Mouse (Mus musculus): Measurements from ENCODE around the gene Aif1l.
A peak's percentile ranks its signal among the peaks of the same experiment; 100 is the strongest.
"Not testable (repeated sequence)": the region's sequence is repeated elsewhere in the genome, so short reads cannot be mapped to it uniquely, and the experiment has no call there.

Gene Aif1l

DNA sequence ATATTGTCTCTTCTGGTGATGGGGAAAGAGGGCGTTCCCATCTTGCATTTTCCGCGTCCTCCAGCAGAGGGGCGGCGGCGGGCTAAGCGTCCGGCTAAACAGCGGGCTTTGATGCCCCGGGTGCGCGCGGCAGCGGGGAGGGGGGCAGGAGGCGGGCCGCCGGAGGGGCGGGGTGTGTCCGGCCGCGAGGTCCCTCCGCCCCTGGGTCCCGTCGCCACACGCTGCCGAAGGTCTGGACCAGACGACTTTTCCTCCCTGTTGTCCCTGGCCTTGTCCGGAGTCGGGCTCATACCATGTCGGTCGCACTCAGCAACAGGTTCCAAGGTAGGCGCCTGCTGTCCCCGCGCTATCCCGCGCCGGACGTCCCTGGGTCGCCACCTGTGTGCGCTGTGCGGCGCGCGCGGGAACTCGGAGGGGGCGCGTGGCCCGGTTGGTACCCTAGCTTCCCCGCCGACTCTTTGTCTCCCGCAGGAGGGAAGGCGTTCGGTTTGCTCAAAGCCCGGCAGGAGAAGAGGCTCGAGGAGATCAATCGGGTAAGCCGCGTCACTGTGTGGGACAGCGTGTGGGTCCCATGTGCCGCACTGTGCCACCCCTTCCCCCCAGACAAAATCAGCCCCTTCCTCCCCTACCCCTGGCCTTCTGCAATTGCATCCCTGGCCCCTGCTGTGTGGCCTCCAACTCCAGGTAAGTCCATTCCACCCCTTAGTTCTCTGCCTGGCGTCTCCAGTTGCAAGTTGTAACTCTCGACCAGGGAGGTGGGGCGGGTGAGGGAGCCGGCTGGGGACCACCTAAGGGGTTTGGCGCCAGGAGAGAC is at the start of gene Aif1l:
TSS of gene Aif1l (plus strand) at position 82 of the 814 bp plus-strand sequence.
- DNase-seq (ENCODE audit: low spot score) = peak; percentile 63

- DNase-seq (ENCODE audit: low spot score) = no peak
These were observed 49.0 kb upstream of the Aif1l start for GRCm38 (mm10) chr2:31900932-31901331.

DNA sequence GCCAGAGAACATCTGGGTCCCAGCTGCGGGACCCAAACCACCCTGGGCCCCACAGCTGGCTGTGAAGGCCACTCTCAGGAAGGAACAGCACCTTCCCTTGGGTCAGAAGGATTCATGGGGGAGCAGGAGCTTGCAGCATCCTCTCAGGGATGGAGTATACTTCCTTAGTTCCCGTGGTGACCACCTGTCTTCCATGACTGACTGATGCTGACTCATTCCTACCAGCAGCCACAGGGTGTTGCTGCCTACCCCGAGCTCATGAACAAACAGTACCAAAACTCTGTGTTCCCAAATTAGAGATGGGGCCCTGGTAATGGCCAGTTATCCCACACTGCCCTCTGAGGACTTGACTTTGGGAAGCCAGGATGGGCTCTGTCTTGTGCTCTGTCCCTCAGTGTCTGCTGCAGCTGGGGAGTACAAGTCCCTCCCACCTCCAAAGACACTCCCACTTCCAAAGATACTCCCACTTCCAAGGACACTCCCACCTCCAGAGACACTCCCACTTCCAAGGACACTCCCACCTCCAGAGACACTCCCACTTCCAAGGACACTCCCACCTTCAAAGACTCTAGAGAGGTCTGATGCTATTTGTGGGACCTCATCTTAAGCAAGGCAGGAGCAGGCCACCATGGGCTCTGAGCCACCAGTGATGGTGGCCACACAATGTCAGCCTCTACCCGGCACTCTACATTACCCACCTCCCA is 48.1 kb upstream of the Aif1l start:
- DNase-seq (ENCODE audit: low spot score) = no peak

- no peak for DNase-seq (ENCODE audit: low spot score)
These were observed 45.9 kb upstream of the Aif1l start for GRCm38 (mm10) chr2:31904089-31904488.

DNA sequence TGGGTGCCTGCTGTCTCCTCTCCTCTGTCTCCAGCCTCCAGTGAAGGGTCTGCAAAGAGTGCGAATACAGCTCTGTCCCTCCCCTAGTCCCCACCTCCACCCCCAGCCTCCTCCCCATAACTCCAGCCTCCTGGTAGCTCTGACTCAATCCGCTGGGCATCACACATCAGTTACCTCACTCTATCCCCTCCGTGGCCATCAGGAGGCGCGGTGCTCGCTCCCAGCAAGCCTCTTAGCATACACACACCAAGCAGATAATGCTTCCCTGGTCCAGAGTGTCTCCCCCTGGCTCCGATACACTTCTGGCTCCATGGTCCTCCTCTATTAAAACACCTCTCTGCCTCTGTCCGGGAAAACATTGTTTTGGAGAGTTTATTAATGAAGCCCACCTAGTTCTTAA is 45.3 kb upstream of the Aif1l start:
- no peak for DNase-seq (ENCODE audit: low spot score)

DNA sequence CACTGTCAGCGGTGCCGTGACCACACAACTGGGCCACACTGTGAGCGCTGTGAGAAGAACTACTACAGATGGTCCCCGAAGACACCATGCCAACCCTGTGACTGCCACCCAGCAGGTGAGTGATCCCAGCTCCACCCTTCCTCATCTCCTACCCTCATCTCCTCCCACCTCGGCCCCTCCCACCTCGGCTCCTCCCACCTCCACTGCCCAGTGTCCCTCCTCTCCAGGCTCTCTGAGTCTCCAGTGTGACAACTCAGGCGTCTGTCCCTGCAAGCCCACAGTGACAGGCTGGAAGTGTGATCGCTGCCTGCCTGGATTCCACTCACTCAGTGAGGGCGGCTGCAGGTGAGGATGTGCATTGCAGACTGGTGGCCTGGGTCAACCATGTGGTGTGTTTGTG is 44.3 kb upstream of the Aif1l start:
- DNase-seq (ENCODE audit: low spot score) = no peak

DNA sequence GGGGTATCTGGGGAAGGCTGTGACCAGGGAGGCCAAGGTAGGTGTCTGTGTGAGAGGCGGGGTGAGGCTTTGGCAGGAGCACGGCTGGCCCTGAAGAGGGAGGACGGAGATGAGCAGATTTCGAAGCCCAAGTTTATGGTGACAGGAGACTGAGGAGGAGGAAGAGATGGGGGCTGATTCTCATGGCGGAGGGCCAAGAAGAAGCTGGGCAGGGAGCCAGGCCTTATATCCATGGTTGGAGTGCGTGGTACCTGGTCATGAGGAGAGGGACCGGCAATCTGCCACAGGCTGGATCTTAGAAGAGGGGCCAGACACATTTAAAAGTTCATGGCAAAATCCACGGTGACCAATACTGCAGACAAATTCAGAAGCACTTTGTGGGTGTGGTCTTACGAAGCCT is 43.5 kb upstream of the Aif1l start:
- no peak for DNase-seq (ENCODE audit: low spot score)

DNA sequence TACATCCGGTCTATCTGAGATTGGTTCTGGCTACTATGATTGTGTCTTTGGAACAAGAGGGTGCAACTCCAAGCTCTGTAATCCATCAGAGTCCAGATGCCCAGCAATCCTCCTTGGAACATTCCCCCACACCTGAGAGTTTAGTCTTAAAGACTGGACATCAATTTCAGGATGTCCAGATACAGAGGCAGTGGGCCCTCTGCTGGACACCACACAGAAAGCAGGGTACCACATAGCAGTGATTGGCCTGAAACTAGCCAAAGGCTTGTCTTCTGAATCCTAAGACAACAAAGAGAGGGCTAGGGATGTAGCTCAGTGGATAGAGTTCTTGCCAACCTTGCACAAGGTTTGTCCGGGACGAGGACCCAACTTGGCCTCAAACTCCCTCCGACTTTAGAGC is 37.4 kb upstream of the Aif1l start:
- no peak for DNase-seq (ENCODE audit: low spot score)

DNA sequence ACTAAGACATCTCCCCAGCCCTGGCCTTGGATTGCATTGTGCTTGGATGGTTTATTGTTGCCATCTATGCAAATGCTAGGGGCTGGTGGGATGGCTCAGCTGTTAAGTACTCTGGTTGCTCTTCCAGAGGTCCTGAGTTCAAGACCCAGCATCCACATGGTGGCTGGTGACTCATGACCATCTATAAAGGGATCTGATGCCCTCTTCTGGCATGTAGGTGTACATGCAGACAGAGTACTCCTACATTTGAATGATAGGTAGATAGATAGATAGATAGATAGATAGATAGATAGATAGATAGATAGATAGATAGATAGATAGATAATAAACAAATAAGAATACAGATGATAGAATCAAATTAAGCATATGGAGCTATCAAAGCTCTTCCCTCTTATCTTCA is 35.7 kb upstream of the Aif1l start:
- not testable (repeated sequence) for DNase-seq (ENCODE audit: low spot score)

DNA sequence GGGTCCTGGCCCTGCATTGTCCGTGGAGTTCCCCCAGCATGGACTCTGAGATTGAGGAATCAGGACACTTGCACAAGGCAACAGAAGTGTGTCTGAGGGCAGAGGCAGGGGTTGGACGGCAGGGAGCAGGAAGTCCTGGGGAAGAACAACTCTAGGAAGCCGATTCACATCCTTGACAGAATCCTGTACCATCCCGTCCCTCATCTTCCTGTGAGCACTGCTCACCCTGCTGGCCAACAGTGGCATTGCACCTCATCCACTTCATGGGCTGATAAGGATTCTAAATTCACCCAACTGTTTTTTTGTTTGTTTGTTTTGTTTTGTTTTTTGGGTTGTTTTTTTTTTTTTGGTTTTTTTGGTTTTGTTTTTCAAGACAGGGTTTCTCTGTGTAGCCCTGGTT is 34.8 kb upstream of the Aif1l start:
- peak; percentile 81 for DNase-seq (ENCODE audit: low spot score)

- DNase-seq (ENCODE audit: low spot score) = peak; percentile 44
These were observed 32.3 kb upstream of the Aif1l start for GRCm38 (mm10) chr2:31917636-31918035.

- DNase-seq (ENCODE audit: low spot score) = no peak
These were observed 26.3 kb upstream of the Aif1l start for GRCm38 (mm10) chr2:31923645-31924044.

DNA sequence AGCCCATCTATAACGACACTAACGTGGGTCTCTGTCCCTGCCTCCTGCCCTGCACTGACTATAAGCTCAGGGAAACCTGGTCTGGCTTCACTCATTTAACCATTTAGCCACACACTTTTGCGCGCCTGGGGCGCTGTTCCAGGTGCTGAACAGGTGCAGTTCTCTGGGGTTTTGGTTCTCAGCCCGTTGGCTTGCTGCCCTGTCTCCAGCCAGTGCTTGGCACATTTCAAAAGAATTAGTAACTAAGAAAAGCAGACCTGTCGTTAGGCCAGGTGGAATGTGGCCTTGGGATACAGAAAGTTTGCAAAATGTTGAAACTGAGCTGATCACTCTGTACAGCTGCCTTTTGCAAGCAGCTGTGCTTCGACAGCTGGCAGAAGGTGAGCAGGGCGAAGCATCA is 25.1 kb upstream of the Aif1l start:
- DNase-seq (ENCODE audit: low spot score) = peak; percentile 32

GRCm38 (mm10) chr2:31925936-31926335 is 24.0 kb upstream of the Aif1l start:
- DNase-seq (ENCODE audit: low spot score) = no peak

- DNase-seq (ENCODE audit: low spot score) = no peak
These were observed 20.3 kb upstream of the Aif1l start for GRCm38 (mm10) chr2:31929664-31930063.

- DNase-seq (ENCODE audit: low spot score) = no peak
These were observed 15.4 kb upstream of the Aif1l start for GRCm38 (mm10) chr2:31934551-31934950.

DNA sequence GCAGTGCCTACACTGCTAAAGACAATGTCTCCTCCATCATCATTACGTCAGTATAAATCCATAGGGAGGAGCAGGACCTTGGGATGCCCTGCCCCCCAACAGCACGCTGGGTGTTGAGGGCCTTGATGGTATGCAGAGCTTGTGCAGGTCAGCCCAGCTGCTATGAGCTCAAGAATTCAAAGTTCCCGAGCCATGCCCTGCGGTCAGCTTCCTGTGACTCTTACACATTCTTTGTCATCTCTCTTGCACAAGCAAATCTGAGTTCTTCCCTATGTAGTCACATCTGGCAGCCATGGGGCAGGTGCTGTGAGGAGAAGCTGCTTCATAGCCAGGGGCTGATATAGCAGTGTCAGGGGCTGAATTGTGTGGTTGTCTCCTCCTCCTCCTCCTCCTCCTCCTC is 14.9 kb upstream of the Aif1l start:
- no peak for DNase-seq (ENCODE audit: low spot score)

DNA sequence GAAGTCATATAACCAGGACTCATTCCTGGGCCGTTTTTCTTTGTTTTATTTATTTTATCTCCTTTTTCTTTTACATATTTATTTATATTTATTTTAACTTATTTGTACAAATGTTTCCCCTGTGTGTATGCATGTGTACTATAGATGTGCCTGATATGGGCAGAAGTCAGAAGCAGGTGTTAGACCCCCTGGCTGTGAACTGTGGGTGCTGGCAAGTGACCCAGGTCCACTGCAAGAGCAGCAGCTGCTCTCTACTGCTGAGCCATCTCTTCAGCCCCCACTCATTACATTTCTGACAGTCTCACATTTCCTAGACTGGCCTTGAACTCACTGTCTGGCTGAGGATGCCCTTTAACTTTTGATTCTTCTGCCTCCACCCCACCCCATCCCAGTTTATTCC is 11.6 kb upstream of the Aif1l start:
- no peak for DNase-seq (ENCODE audit: low spot score)

- no peak for DNase-seq (ENCODE audit: low spot score)
These were observed 6.9 kb upstream of the Aif1l start for GRCm38 (mm10) chr2:31943011-31943410.

- peak; percentile 36 for DNase-seq (ENCODE audit: low spot score)
These were observed 4.4 kb upstream of the Aif1l start for GRCm38 (mm10) chr2:31945580-31945979.

DNA sequence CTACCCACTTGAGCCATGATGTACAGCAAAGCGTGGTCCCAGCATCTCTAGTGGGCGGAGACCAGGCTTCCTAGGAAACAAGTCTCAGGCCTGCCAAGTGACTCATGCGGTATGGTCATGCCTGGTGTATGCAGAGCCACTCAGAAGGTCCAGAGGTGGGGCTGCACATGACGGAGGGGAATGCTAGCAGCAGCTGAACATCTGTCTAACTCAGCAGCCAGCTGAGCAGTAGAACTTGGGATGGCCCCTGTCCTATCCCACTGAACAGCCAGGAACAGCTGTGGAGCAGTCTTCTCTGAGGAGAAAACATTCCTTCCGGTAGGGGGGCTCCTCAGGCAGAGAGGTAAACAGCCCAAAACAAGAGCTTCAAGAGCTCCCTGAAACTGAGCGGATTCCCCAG is 1.5 kb upstream of the Aif1l start:
- peak; percentile 74 for DNase-seq (ENCODE audit: low spot score)

DNA sequence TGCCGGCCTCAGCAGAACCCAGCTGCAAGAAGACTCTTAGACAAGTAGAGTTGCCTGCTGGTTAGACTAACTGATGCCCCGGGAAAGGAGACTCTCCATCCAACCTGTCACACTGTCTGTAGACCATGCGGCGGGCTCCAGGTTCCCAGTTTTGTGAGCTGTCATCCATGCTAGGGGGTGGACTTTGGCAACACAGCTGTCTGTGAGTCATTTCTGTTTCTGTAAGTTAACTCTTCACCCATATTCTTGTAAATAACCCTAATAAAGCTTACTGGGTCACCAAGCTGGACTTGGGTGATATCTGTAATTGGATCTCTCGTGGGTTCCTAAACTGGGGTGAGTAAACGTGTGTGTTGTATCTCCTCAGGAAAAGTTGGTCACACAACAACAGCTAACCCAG is 1.1 kb upstream of the Aif1l start:
- DNase-seq (ENCODE audit: low spot score) = peak; percentile 18

GRCm38 (mm10) chr2:31950966-31951365 is 1.0 kb downstream of the Aif1l start:
- DNase-seq (ENCODE audit: low spot score) = no peak

DNA sequence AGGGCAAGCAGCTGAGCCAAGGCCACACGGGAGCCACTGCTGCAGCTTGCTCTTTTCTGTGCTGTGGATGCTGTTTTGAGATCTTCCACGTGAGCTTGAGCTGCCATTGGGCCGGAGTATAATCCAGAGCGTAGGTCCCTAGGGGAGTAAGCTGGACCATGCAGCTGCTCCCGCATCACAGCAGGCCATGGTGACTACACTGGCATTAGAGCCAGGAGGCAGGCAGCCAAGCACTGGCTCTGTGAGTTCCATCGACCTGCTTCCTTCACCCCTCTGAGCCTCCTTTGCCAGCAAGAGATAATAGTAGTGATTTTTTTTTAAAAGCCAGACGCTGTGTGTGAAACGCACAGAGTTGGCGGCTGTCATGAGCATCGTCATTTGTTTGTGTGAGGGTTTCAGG is 2.3 kb downstream of the Aif1l start:
- DNase-seq (ENCODE audit: low spot score) = no peak

All from urinary bladder, postnatal 14 days (tissue).